Mouse (Mus musculus): ENCODE measurements around the gene Lrp8. TPM values are rescaled to one million over a fixed set of nuclear protein-coding genes. Genes with fewer than 3 reads are reported as not detected.

Gene Lrp8
- polyA plus RNA-seq, 1 experiment from 2014 or later, result 0.82 TPM

DNA sequence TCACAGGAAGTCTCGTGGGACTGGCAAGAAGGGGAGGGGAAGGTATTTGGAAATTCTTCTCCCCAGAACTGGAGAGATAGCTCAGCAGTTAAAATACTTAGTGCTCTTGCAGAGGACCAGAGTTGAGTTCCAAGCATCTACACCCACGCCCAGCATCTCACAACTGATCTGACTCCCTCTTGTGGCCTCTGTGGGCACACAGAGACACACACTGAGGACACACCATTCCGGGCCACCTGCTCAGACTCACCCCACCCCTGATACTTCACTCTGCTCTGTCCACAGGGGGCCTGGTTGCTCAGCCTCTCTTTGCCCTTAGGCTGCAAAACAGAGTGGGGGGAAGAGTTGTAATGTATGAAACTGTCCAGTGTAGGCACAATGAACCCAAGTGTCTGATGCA lies 3.4 kb downstream of the Lrp8 start:
- ATAC-seq (replicated peaks; ENCODE audit: low FRiP score, low read depth), result no peak
- TF ChIP-seq CTCF (IDR thresholded peaks at IDR 0.05; ENCODE audit: low read depth), result peak; percentile 42; the same call in 1 of the 2 replicates
- Histone ChIP-seq H3K4me1 (replicated peaks; ENCODE audit: insufficient read depth, low read length) (peaks cover 20% of the 10 kb centered on the region), H3K4me3 (replicated peaks; ENCODE audit: low read depth, low read length) (no peak overlapping the region), H3K4me2 (ENCODE audit: low read length) (no peak overlapping the region), H3K27me3 (ENCODE audit: insufficient read depth, low read length) (no peaks in the 10 kb centered on the region), H3K9ac (ENCODE audit: low read depth, low read length) (no peak overlapping the region), H3K9me3 (replicated peaks; ENCODE audit: low read length) (no peaks in the 10 kb centered on the region), H3K36me3 (ENCODE audit: insufficient read depth, low read length) (no peaks in the 10 kb centered on the region), H3K27ac (no peak overlapping the region)
- no peak for DNase-seq (ENCODE audit: low spot score)
- WGBS, result 77% methylated on average over 3 of the region's 3 CpGs

DNA sequence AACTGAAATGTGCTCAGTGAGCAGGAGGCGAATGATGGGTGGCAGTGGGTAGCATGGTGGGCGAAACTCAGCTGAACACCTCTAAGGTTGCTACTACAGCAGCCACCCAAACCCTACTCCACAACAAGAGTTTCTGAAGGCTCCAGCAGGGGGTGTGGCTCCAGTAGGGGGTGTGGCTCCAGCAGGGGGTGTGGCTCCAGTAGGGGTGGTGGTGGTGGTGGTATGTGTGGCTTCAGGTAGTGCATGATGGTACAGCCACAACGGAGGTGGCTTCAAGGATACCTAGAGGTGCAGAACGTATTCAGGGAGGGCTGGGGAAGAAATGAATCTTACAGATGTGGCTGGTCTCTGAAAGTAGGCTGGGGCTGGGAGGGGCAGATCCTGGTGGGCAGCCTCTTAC lies 5.7 kb downstream of the Lrp8 start:
- ATAC-seq (replicated peaks; ENCODE audit: low FRiP score, low read depth), result no peak
- H3K4me2 ChIP-seq (ENCODE audit: low read length), result no peak overlapping the region

DNA sequence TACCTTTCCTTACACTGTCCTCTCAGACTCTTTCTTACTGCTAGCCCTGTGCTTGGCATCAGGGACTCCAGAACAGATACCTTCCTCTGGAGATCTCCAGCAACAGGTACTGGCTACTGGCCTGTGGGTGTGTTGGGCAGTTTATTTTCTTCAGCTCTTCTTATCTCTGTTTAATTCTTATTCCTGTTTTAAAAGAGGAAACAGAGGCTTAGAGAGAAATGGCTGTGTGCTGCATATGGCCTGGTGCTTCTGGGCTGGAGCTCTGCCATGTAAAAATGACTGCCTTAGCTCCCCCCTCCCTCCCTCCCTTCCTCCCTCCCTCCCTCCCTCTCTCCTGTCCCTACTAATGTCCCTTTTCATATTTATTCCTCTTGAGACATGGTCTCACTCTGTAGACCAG lies 6.6 kb downstream of the Lrp8 start:
- ATAC-seq (replicated peaks; ENCODE audit: low FRiP score, low read depth), result no peak
- H3K4me2 ChIP-seq (ENCODE audit: low read length), result no peak overlapping the region
- H3K27ac ChIP-seq, result no peak overlapping the region
- peaks cover 5% of the 10 kb centered on the region for H3K4me1 ChIP-seq (replicated peaks; ENCODE audit: insufficient read depth, low read length)
- H3K4me3 ChIP-seq (replicated peaks; ENCODE audit: low read depth, low read length), result no peak overlapping the region
- no peaks in the 10 kb centered on the region for H3K36me3 ChIP-seq (ENCODE audit: insufficient read depth, low read length)
- no peak overlapping the region for H3K9ac ChIP-seq (ENCODE audit: low read depth, low read length)
- H3K9me3 ChIP-seq (replicated peaks; ENCODE audit: low read length), result no peaks in the 10 kb centered on the region
- peaks cover 3% of the 10 kb centered on the region; the same call in 1 of the 2 replicates for H3K27me3 ChIP-seq (ENCODE audit: insufficient read depth, low read length)
- DNase-seq (ENCODE audit: low spot score), result no peak
- no peak for TF ChIP-seq CTCF (IDR thresholded peaks at IDR 0.05; ENCODE audit: low read depth)

More for the DNA sequence above, 5.7 kb downstream of the Lrp8 start:
- Histone ChIP-seq H3K36me3 (ENCODE audit: insufficient read depth, low read length) (no peaks in the 10 kb centered on the region), H3K9ac (ENCODE audit: low read depth, low read length) (no peak overlapping the region), H3K4me1 (replicated peaks; ENCODE audit: insufficient read depth, low read length) (peaks cover 14% of the 10 kb centered on the region), H3K4me3 (replicated peaks; ENCODE audit: low read depth, low read length) (no peak overlapping the region), H3K27ac (no peak overlapping the region), H3K27me3 (ENCODE audit: insufficient read depth, low read length) (peaks cover 3% of the 10 kb centered on the region; the same call in 1 of the 2 replicates), H3K9me3 (replicated peaks; ENCODE audit: low read length) (no peaks in the 10 kb centered on the region)
- 79% methylated on average over 4 of the region's 4 CpGs for WGBS
- TF ChIP-seq CTCF (IDR thresholded peaks at IDR 0.05; ENCODE audit: low read depth), result peak; percentile 25; the same call in 1 of the 2 replicates
- no peak for DNase-seq (ENCODE audit: low spot score)

DNA sequence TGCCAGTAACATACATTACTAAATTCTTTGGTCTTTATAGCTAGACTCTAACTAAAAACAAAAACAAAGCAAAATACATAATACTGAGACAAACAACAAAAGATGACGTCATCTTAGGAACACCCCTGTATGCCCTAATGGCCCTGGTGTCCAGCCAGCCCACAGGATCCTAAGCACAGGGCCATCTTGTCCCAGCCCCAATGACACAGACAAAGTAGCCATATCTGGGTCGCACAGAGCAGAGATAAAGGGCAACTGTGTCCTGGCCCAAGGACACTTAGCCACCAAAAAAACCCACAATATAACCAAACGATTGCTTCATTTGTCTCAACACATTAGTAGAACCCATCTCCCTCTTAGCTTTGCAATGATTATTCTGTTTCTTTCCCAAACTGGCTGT lies 8.9 kb downstream of the Lrp8 start:
- no peak for ATAC-seq (replicated peaks; ENCODE audit: low FRiP score, low read depth)
- H3K36me3 ChIP-seq (ENCODE audit: insufficient read depth, low read length), result no peaks in the 10 kb centered on the region
- 81% methylated on average over 3 of the region's 3 CpGs for WGBS
- no peak overlapping the region for H3K4me3 ChIP-seq (replicated peaks; ENCODE audit: low read depth, low read length)
- H3K9me3 ChIP-seq (replicated peaks; ENCODE audit: low read length), result no peaks in the 10 kb centered on the region
- no peak for DNase-seq (ENCODE audit: low spot score)
- H3K4me1 ChIP-seq (replicated peaks; ENCODE audit: insufficient read depth, low read length), result no peaks in the 10 kb centered on the region
- no peak overlapping the region for H3K27ac ChIP-seq
- H3K9ac ChIP-seq (ENCODE audit: low read depth, low read length), result no peak overlapping the region
- H3K4me2 ChIP-seq (ENCODE audit: low read length), result no peak overlapping the region
- H3K27me3 ChIP-seq (ENCODE audit: insufficient read depth, low read length), result peaks cover 3% of the 10 kb centered on the region; the same call in 1 of the 2 replicates
- no peak for TF ChIP-seq CTCF (IDR thresholded peaks at IDR 0.05; ENCODE audit: low read depth)

DNA sequence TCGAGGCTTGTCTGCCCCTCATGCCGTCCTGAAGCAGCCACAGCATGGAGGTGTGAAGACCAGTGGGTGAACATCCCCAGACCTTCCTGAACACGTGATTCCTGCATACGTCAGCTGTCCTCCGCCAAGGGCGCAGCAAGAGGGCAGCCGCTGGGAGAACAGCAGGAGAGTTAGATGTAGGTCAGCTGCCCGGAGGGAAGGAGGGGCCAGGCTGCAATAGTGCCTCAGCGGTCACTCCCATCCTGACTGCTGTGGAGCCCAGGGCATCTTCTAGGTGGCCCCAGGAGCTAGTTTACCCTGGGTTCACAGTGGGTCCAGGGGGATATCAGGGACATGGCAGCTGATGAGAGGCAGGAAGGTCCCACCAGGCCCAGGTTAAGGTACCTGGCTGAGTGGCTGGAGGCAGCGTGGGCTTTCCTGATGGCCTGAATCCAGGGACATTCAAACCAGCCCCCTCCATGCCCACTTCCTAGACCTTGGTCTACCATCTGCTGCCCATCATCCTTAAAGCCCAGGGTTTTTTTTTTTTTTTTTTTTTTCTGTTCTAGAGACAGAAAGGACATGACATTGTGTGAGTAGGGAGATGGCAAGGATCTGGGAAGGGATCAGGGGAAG lies 9.8 kb downstream of the Lrp8 start:
- Histone ChIP-seq H3K27ac (no peak overlapping the region), H3K27me3 (ENCODE audit: insufficient read depth, low read length) (peaks cover 3% of the 10 kb centered on the region; the same call in 1 of the 2 replicates), H3K9ac (ENCODE audit: low read depth, low read length) (no peak overlapping the region), H3K36me3 (ENCODE audit: insufficient read depth, low read length) (no peaks in the 10 kb centered on the region), H3K4me3 (replicated peaks; ENCODE audit: low read depth, low read length) (no peak overlapping the region), H3K4me2 (ENCODE audit: low read length) (no peak overlapping the region), H3K9me3 (replicated peaks; ENCODE audit: low read length) (no peaks in the 10 kb centered on the region), H3K4me1 (replicated peaks; ENCODE audit: insufficient read depth, low read length) (no peaks in the 10 kb centered on the region)
- TF ChIP-seq CTCF (IDR thresholded peaks at IDR 0.05; ENCODE audit: low read depth), result no peak
- no peak for ATAC-seq (replicated peaks; ENCODE audit: low FRiP score, low read depth)
- no peak for DNase-seq (ENCODE audit: low spot score)
- WGBS, result 32% methylated on average over 10 of the region's 10 CpGs

DNA sequence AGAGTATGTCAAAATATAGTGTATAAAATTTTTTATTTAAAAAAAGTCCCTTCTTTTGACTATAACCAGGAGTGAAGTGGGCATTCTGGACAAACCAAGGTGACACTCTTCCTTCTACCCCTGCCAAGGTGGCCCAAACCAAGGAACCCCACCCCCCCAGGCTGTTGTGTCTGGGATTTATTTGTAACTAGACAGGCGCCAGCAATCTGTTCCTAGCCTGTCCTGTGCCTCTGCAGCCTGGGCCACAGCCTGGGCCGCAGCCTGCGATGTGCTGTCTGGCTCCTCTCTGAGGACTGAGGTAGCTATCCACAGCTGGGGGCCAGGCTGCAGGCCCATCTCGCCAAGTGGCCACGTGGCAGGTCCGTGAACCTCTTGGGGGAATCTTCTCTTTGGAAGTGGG lies 10.3 kb downstream of the Lrp8 start:
- WGBS, result 87% methylated on average over 6 of the region's 6 CpGs
- no peak for ATAC-seq (replicated peaks; ENCODE audit: low FRiP score, low read depth)
- no peaks in the 10 kb centered on the region for H3K4me1 ChIP-seq (replicated peaks; ENCODE audit: insufficient read depth, low read length)
- TF ChIP-seq CTCF (IDR thresholded peaks at IDR 0.05; ENCODE audit: low read depth), result no peak
- H3K36me3 ChIP-seq (ENCODE audit: insufficient read depth, low read length), result no peaks in the 10 kb centered on the region
- H3K27me3 ChIP-seq (ENCODE audit: insufficient read depth, low read length), result peaks cover 3% of the 10 kb centered on the region; the same call in 1 of the 2 replicates
- no peak overlapping the region for H3K4me3 ChIP-seq (replicated peaks; ENCODE audit: low read depth, low read length)
- H3K9ac ChIP-seq (ENCODE audit: low read depth, low read length), result no peak overlapping the region
- H3K9me3 ChIP-seq (replicated peaks; ENCODE audit: low read length), result no peaks in the 10 kb centered on the region
- H3K27ac ChIP-seq, result no peak overlapping the region
- no peak overlapping the region for H3K4me2 ChIP-seq (ENCODE audit: low read length)
- DNase-seq (ENCODE audit: low spot score), result no peak

DNA sequence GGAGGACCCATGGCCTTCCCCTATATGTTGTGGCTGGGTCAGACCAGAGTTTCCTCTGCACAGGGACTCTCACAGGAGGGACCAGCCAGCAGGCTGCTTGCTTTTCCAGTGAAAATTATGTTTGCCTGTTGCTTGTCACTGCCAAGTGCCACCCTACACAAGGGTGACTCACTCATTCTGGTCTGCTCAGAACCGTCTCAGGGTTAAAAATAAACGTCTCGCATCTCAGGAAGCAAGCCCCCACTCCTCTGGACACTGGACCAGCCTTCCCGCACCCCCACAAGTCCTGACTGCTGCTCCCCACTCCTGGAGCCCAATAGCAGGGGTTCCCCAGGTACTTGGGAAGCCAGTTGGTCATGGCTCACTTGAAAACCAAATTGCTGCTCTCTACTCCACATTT lies 14.4 kb downstream of the Lrp8 start:
- no peak overlapping the region for H3K9ac ChIP-seq (ENCODE audit: low read depth, low read length)
- peaks cover 1% of the 10 kb centered on the region; the same call in 1 of the 2 replicates for H3K27me3 ChIP-seq (ENCODE audit: insufficient read depth, low read length)
- H3K4me3 ChIP-seq (replicated peaks; ENCODE audit: low read depth, low read length), result no peak overlapping the region
- no peaks in the 10 kb centered on the region for H3K36me3 ChIP-seq (ENCODE audit: insufficient read depth, low read length)
- no peak for ATAC-seq (replicated peaks; ENCODE audit: low FRiP score, low read depth)
- DNase-seq (ENCODE audit: low spot score), result no peak
- no peaks in the 10 kb centered on the region for H3K4me1 ChIP-seq (replicated peaks; ENCODE audit: insufficient read depth, low read length)
- TF ChIP-seq CTCF (IDR thresholded peaks at IDR 0.05; ENCODE audit: low read depth), result no peak
- no peaks in the 10 kb centered on the region for H3K9me3 ChIP-seq (replicated peaks; ENCODE audit: low read length)
- WGBS, result 73% methylated on average over 4 of the region's 4 CpGs
- no peak overlapping the region for H3K4me2 ChIP-seq (ENCODE audit: low read length)
- no peak overlapping the region for H3K27ac ChIP-seq
